Mouse (Mus musculus) heart, postnatal 0 days (tissue): ENCODE results near the gene Per1.

Experiments used
- CTCF ChIP-seq: IDR thresholded peaks from 2 replicates; pipeline ENCODE4 v1.5.1; 2016; ENCODE audit warnings: antibody characterized with exemption, control low read depth, low read depth
- EP300 ChIP-seq: IDR thresholded peaks from 2 replicates; pipeline ENCODE4 v1.6.1; 2016; ENCODE audit warnings: antibody characterized with exemption, low read depth

DNA sequence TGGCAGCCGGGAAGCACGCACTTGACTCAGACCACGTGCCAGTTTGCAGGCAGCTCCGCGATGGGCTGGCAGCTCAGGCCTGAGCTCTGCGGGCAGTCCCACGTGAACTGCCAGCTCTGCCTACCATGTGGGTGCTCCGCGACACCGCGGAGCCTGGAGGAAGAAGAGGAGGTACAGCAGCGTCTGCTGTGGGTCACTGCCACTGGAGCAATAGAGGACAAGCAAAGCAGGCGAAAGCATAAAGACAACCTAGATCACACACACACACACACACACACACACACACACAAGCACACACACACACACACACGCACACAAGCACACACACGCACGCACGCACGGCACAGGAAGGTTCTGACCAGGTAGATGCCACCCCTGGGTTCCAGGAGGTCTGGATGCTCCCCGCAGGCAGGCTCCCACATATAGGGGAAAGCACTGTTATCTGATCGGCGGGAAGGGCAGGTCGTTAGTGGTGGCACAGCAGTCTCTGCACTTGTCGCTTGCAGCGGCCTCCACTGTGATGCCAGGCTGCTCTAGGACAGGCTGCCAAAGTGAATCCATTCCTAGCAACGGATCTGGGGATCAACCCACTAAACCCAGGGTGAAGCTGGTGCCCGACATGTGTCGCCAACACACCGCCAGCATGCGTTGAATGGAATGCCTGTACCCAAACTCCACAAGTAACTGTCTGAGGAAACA lies 28.7 kb upstream of the Per1 start:
- TF ChIP-seq CTCF (no peak), EP300 (no peak)
